Mouse (Mus musculus) embryonic fibroblast, embryonic 13.5 days (primary cell): ENCODE data around the gene Gstm1.

Source experiments
- CTCF ChIP-seq: IDR thresholded peaks from 2 replicates; pipeline ENCODE4 v1.5.1; 2011; ENCODE audit warnings: mild to moderate bottlenecking, control low read depth, low read length, moderate library complexity, borderline replicate concordance; ENCODE audit not compliant: insufficient read depth
- POLR2A ChIP-seq: IDR thresholded peaks from 2 replicates; pipeline ENCODE4 v1.6.1; 2011; ENCODE audit warnings: low read depth, mild to moderate bottlenecking, control low read depth, low read length, moderate library complexity

DNA sequence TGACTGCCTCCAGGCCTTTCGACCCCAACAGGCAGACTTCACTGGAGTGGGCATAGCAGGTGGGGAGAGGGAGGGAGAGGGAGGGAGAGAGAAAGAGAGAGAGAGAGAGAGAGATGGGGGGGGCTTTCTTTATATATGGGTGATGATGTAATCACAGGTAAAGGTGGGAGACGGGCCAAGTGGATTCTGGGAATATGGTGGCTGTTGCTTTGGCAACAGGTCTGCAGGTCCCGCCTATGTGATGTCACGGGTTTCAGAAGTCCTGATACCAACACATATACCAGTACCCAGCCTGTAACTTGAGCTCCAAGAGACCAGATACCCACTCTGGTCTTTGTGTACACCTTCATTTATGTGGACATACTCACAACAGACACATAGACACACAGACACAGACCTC lies 21.2 kb downstream of the Gstm1 start:
- TF ChIP-seq CTCF (no peak), POLR2A (no peak)
